Mouse (Mus musculus): ENCODE data around the gene P3h2.

- TF ChIP-seq CTCF (IDR thresholded peaks at IDR 0.05; ENCODE audit: low read depth) (no peak), EP300 (optimal IDR thresholded peaks at IDR 0.05) (no peak)
These were observed 126.5 kb downstream of the P3h2 start for GRCm38 (mm10) chr16:25979037-25979436.
